Mouse (Mus musculus) ES-Bruce4 (cell line): ENCODE results near the gene Art5.

ENCODE experiments used
- CTCF ChIP-seq: IDR thresholded peaks from one replicate; pipeline ENCODE4 v1.8.1; 2011; ENCODE audit warnings: low read depth, low read length
- EP300 ChIP-seq: IDR thresholded peaks from 2 replicates; pipeline ENCODE4 v1.6.1; 2011; ENCODE audit warnings: low read depth, low read length; ENCODE audit not compliant: insufficient read depth
- POLR2A ChIP-seq: IDR thresholded peaks from one replicate; pipeline ENCODE4 v1.8.1; 2011; ENCODE audit warnings: low read length; ENCODE audit not compliant: insufficient read depth

DNA sequence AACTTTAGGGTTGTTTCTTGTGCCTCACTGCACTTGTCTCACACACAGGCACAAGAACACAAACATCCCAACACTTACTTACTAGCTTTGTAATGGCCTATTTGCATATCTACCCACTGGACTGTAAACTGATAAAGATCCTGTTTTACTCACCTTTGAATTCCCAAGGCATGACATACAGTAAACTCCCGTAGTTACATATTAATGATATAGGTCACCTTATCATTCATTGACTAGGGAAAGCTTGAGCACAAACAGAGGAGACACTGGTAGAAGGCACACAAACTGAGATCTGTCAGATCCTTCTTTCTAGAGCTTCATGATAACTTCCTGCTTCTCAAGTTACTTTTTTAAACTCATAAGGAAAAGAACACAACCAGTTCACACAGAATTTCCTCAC lies 47.1 kb downstream of the Art5 start:
- TF ChIP-seq EP300 = no peak
- no peak for TF ChIP-seq CTCF
- no peak for TF ChIP-seq POLR2A
